Mouse (Mus musculus) ZHBTc4 (cell line): ENCODE data around the gene 1810009J06Rik.
"Not testable (repeated sequence)": the region's sequence is repeated elsewhere in the genome, so short reads cannot be mapped to it uniquely, and the experiment has no call there.

ENCODE experiments used
- DNase-seq: peaks from one replicate; pipeline ENCODE4 v3.0.0-alpha.2; 2011; ENCODE audit warnings: low read depth, low spot score

Gene 1810009J06Rik

GRCm38 (mm10) chr6:40964454-40964853, at the start of gene 1810009J06Rik:
1810009J06Rik (plus strand) TSS chr6:40964754.
- DNase-seq: not testable (repeated sequence)

GRCm38 (mm10) chr6:40919954-40920353, 44.6 kb upstream of the 1810009J06Rik start:
- DNase-seq: no peak

DNA sequence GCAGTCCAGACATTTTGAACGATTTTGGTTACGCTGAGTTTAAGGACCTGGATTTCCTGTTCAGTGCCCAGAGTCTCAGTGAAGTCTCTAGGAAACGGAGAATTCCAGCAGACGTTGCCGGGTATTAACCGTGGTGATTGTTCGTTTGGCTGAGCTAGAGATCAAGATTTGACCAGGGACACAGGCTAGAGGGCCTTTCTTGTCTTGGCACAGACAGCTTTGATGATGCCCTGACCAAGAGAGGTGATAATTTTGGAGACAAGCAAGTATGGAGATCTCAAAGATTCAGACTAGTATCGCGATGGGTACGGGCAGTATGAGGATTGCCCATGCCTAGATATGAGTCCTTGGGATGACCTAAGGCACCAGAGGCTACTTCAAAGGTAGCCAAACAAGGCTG, 24.1 kb upstream of the 1810009J06Rik start, which contains the start of gene 1700074P13Rik:
Gene 1700074P13Rik (minus strand): TSS at position 101 of the 400 bp plus-strand sequence.
- DNase-seq: no peak

DNA sequence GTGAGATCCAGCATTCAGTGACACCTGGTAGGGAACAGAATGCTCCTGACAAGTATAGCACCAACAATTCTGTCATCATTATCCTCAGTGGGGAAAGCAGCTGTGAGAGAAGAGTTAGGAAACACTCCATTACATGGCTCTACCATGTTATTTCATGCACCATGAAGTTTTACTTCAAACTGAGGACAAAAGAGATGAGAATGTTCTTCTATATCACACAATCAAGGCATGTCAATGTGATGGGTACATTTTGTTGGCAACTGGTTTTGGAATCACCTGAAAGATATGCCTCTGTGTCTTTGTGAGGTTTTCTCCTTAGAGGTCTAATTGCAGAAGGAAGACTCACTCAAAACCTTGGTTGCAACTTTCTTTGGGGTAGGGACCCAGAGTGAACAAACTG, 12.8 kb upstream of the 1810009J06Rik start, which contains the start of gene Gm4744:
Gene Gm4744 (minus strand): TSS at position 101 of the 400 bp plus-strand sequence.
- DNase-seq: no peak

DNA sequence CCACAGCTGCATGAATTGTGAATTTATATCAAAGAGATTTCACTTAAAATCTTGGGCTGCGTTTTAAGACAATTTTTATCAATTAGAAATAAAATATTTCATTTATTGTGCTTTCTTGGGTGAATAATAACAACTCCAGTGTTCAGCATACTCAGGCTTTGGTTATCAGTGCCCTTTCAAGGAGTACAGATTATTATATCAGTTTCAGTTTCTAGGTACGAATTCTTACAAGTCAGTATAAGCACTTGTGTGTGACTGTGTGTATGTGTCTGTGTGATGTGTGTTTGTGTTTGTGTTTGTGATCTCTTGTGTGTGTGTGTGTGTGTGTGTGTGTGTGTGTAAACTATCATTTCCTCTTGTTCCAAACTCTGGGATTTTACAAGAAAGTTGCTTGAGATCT, 10.8 kb upstream of the 1810009J06Rik start:
- DNase-seq: no peak

GRCm38 (mm10) chr6:40999379-40999778, 34.8 kb downstream of the 1810009J06Rik start, which contains the start of gene Gm2663:
Gm2663 (minus strand) TSS chr6:40999479.
- DNase-seq: not testable (repeated sequence)

DNA sequence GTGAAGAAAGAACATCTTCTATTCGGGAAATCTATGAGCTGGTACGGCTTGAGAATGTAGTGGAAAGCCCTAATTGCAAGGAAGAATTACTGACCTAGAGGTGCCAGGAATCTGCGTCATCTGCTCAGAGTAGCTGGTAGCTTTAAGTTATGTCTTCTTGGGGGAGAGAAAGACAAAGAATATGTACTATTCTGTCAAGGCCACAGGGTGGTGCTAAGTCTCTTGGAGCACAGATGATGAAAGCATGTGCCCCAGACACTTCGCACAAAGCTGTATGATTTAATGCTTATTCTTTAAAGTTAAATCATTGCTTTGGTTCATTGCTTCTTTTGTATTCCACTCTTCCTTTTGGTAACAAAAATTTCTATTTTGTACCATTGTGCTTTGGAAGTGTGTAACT, 50.5 kb downstream of the 1810009J06Rik start:
- no peak for DNase-seq
